Mouse (Mus musculus): ENCODE measurements around the gene Klrk1.

GRCm38 (mm10) chr6:129577605-129578004 lies 46.1 kb downstream of the Klrk1 start, which contains the start of gene Klre1:
- TF ChIP-seq CTCF (IDR thresholded peaks at IDR 0.05; ENCODE audit: borderline replicate concordance, insufficient read depth, low read depth, low read length) (no peak), POLR2A (IDR thresholded peaks at IDR 0.05; ENCODE audit: borderline replicate concordance, insufficient read depth, low read length) (no peak)
